Mouse (Mus musculus) brain, adult 10 weeks (tissue): ENCODE measurements around the gene Cep41. TPM values are rescaled to one million over a fixed set of nuclear protein-coding genes. Genes with fewer than 3 reads are reported as not detected.

Experiments
- polyA plus RNA-seq: library from polyadenylated mRNA; stranded (reverse); fragments of 350-450 nt; fragmentation: Illumina TruSeq; extraction: RNeasy Lipid Tissue Mini Kit (QIAGEN cat#74804); gene quantifications from one replicate; pipeline ENCODE4 v1.2.3, GENCODE M21; 2015; ENCODE audit warnings: low read depth, low replicate concordance

Gene Cep41
- polyA plus RNA-seq, result 7.0 TPM

DNA sequence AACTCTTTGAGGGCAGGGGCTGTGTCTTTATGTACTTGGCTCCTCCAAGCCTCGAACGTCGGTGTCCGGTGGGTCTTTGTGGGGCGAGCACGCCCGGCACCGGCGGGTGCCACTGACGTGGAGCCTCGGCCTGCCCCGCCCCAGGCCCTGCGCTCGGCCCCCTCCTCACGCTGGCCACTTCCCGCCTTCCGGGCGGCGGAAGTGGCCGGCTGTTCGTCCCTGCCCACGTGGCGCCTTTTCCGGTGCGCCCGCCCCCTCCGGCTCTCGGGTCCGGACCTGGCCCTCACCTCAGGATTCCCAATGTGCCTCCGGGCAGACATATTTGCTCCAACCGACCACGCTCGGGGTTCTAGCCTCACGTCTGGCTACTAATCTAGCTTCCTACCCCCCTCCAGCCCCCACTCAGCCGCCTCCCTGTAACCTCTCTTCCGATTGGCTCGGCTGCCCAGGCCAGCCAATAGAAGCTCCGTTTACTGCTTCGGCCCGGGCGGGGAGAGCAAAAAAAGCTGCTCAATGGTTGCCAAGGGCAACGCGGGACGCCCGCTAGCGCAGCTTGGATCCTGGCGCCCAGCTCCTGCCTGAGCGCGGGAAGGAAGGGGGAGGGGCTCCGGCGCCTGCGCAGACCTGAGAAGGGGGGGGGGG lies at the start of gene Cep41:
Gene Cep41, minus strand, starts transcription at position 400 of the 642 bp plus-strand sequence.

GRCm38 (mm10) chr6:30723331-30723730 lies 29.8 kb upstream of the Cep41 start, which contains the start of gene Mest:
Mest (plus strand) TSS chr6:30723547.

GRCm38 (mm10) chr6:30638674-30639268 lies 54.8 kb downstream of the Cep41 start, which contains the start of gene Cpa1:
Cpa1 (plus strand) TSS chr6:30639218.

GRCm38 (mm10) chr6:30610710-30611109 lies 82.8 kb downstream of the Cep41 start, which contains the start of gene Cpa5:
Cpa5 (plus strand) TSS chr6:30611010.

Other genes starting within 250 kb of the Cep41 start
- gene Tmem209, start 184.0 kb downstream of the Cep41 start, polyA plus RNA-seq, result 29.5 TPM
- not detected for gene Ssmem1, start 183.9 kb downstream of the Cep41 start, polyA plus RNA-seq
- 7.1 TPM for gene Cpa2, start 152.2 kb downstream of the Cep41 start, polyA plus RNA-seq
- not detected for gene Cpa4, start 125.4 kb downstream of the Cep41 start, polyA plus RNA-seq
- not detected for gene Cpa5, start 82.7 kb downstream of the Cep41 start, polyA plus RNA-seq
- not detected for gene Cpa1, start 54.5 kb downstream of the Cep41 start, polyA plus RNA-seq
- gene Mest, start 29.8 kb upstream of the Cep41 start, polyA plus RNA-seq, result 26.7 TPM
- gene Copg2, start 203.0 kb upstream of the Cep41 start, polyA plus RNA-seq, result 71.3 TPM
- not detected for gene Tsga13, start 221.8 kb upstream of the Cep41 start, polyA plus RNA-seq